Mouse (Mus musculus) liver, postnatal 0 days (tissue): Measurements from ENCODE around the gene Fam198a.

Source experiments
- CTCF ChIP-seq: sonication (generic); IDR thresholded peaks from 2 replicates; pipeline ENCODE4 v1.5.1; 2016; ENCODE audit warnings: antibody characterized with exemption, low read depth
- EP300 ChIP-seq: IDR thresholded peaks from 2 replicates; pipeline ENCODE4 v1.6.1; 2016; ENCODE audit warnings: antibody characterized with exemption, low read depth, mild to moderate bottlenecking

- TF ChIP-seq EP300, result no peak
- no peak for TF ChIP-seq CTCF
Observed at GRCm38 (mm10) chr9:121997978-121998377, 47.2 kb downstream of the Fam198a start.
